Mouse (Mus musculus): ENCODE results near the gene Neo1. TPM values are rescaled to one million over a fixed set of nuclear protein-coding genes. Genes with fewer than 3 reads are reported as not detected.

The Neo1 gene
- polyA plus RNA-seq, 1 experiment from 2014 or later, result 39.4 TPM

GRCm38 (mm10) chr9:59056281-59056680, 20.0 kb upstream of the Neo1 start:
- no peak overlapping the region for H3K27ac ChIP-seq (replicated peaks)
- H3K9ac ChIP-seq, result no peak overlapping the region
- no peak overlapping the region for H3K4me2 ChIP-seq
- no peak for ATAC-seq (ENCODE audit: low read depth)
- H3K4me1 ChIP-seq (replicated peaks), result no peaks in the 10 kb centered on the region; the same call in 1 of the 2 replicates
- no peaks in the 10 kb centered on the region for H3K36me3 ChIP-seq
- no peak overlapping the region for H3K4me3 ChIP-seq
- no peaks in the 10 kb centered on the region for H3K9me3 ChIP-seq
- 78% methylated on average over 8 of the region's 8 CpGs for WGBS
- no peaks in the 10 kb centered on the region; the same call in 1 of the 2 replicates for H3K27me3 ChIP-seq

- no peak overlapping the region for H3K27ac ChIP-seq (replicated peaks)
- ATAC-seq (ENCODE audit: low read depth), result no peak
These were observed 5.6 kb upstream of the Neo1 start for GRCm38 (mm10) chr9:59041805-59042204.

GRCm38 (mm10) chr9:59036732-59037341, 596 bp upstream of the Neo1 start:
- WGBS, result under 1% methylated on average over 56 of the region's 56 CpGs
- H3K4me1 ChIP-seq (replicated peaks), result peaks cover 38% of the 10 kb centered on the region
- H3K27ac ChIP-seq (replicated peaks), result peak overlapping the region; percentile 98
- peak; percentile 51 for ATAC-seq (ENCODE audit: low read depth)
- no peaks in the 10 kb centered on the region for H3K9me3 ChIP-seq
- H3K4me2 ChIP-seq, result peak overlapping the region; percentile 76
- peak overlapping the region; percentile 90 for H3K9ac ChIP-seq
- no peaks in the 10 kb centered on the region for H3K36me3 ChIP-seq
- no peaks in the 10 kb centered on the region for H3K27me3 ChIP-seq
- peak overlapping the region; percentile 91 for H3K4me3 ChIP-seq

More at GRCm38 (mm10) chr9:59041805-59042204, 5.6 kb upstream of the Neo1 start:
- no peak overlapping the region for H3K4me3 ChIP-seq
- H3K9me3 ChIP-seq, result no peaks in the 10 kb centered on the region
- H3K4me2 ChIP-seq, result no peak overlapping the region
- H3K27me3 ChIP-seq, result no peaks in the 10 kb centered on the region
- H3K4me1 ChIP-seq (replicated peaks), result peaks cover 6% of the 10 kb centered on the region
- H3K36me3 ChIP-seq, result no peaks in the 10 kb centered on the region
- H3K9ac ChIP-seq, result no peak overlapping the region

- Histone ChIP-seq H3K9me3 (no peaks in the 10 kb centered on the region), H3K9ac (peak overlapping the region; percentile 90), H3K4me2 (peak overlapping the region; percentile 76), H3K27me3 (no peaks in the 10 kb centered on the region), H3K4me1 (replicated peaks) (peaks cover 38% of the 10 kb centered on the region), H3K36me3 (no peaks in the 10 kb centered on the region), H3K4me3 (peak overlapping the region; percentile 91), H3K27ac (replicated peaks) (peak overlapping the region; percentile 98)
- WGBS, result under 1% methylated on average over 51 of the region's 63 CpGs
- ATAC-seq (ENCODE audit: low read depth), result peak; percentile 47
These were observed 691 bp downstream of the Neo1 start for GRCm38 (mm10) chr9:59035342-59036158.

GRCm38 (mm10) chr9:59034836-59035235, 1.4 kb downstream of the Neo1 start:
- Histone ChIP-seq H3K4me2 (peak overlapping the region; percentile 76), H3K9ac (peak overlapping the region; percentile 90), H3K4me1 (replicated peaks) (peaks cover 38% of the 10 kb centered on the region), H3K36me3 (no peaks in the 10 kb centered on the region), H3K4me3 (peak overlapping the region; percentile 91), H3K27me3 (no peaks in the 10 kb centered on the region), H3K9me3 (no peaks in the 10 kb centered on the region), H3K27ac (replicated peaks) (0 out of 2 replicates have a peak overlapping the region, but pooled peaks have one; percentile 98)
- ATAC-seq (ENCODE audit: low read depth), result no peak
- 40% methylated on average over 5 of the region's 5 CpGs for WGBS

- WGBS, result 51% methylated on average over 3 of the region's 3 CpGs
- no peak overlapping the region for H3K27ac ChIP-seq (replicated peaks)
- H3K9me3 ChIP-seq, result peaks cover 5% of the 10 kb centered on the region; the same call in 1 of the 2 replicates
- 0 out of 2 replicates have a peak, but pooled peaks cover 4% of the 10 kb centered on the region for H3K36me3 ChIP-seq
- H3K4me2 ChIP-seq, result peak overlapping the region; percentile 76
- H3K9ac ChIP-seq, result no peak overlapping the region
- ATAC-seq (ENCODE audit: low read depth), result no peak
- no peaks in the 10 kb centered on the region for H3K27me3 ChIP-seq
- H3K4me1 ChIP-seq (replicated peaks), result peaks cover 38% of the 10 kb centered on the region
- H3K4me3 ChIP-seq, result peak overlapping the region; percentile 91
These were observed 2.7 kb downstream of the Neo1 start for GRCm38 (mm10) chr9:59033492-59033891.

GRCm38 (mm10) chr9:59024245-59024844, 11.9 kb downstream of the Neo1 start:
- Histone ChIP-seq H3K36me3 (0 out of 2 replicates have a peak, but pooled peaks cover 4% of the 10 kb centered on the region), H3K27ac (replicated peaks) (no peak overlapping the region), H3K4me3 (no peak overlapping the region), H3K9me3 (peaks cover 4% of the 10 kb centered on the region; the same call in 1 of the 2 replicates), H3K9ac (no peak overlapping the region), H3K27me3 (no peaks in the 10 kb centered on the region), H3K4me1 (replicated peaks) (no peaks in the 10 kb centered on the region), H3K4me2 (no peak overlapping the region)
- WGBS, result 63% methylated on average over 4 of the region's 4 CpGs
- ATAC-seq (ENCODE audit: low read depth), result no peak

GRCm38 (mm10) chr9:59016060-59016719, 20.1 kb downstream of the Neo1 start:
- 81% methylated on average over 3 of the region's 3 CpGs for WGBS
- Histone ChIP-seq H3K4me1 (replicated peaks) (0 out of 2 replicates have a peak, but pooled peaks cover 2% of the 10 kb centered on the region), H3K27me3 (no peaks in the 10 kb centered on the region), H3K36me3 (no peaks in the 10 kb centered on the region), H3K4me2 (no peak overlapping the region), H3K4me3 (no peak overlapping the region), H3K9me3 (no peaks in the 10 kb centered on the region), H3K9ac (no peak overlapping the region), H3K27ac (replicated peaks) (no peak overlapping the region)
- ATAC-seq (ENCODE audit: low read depth), result no peak

- H3K4me2 ChIP-seq, result no peak overlapping the region
- H3K36me3 ChIP-seq, result no peaks in the 10 kb centered on the region
- H3K27ac ChIP-seq (replicated peaks), result no peak overlapping the region
- H3K4me3 ChIP-seq, result no peak overlapping the region
- H3K9me3 ChIP-seq, result no peaks in the 10 kb centered on the region
- no peak overlapping the region for H3K9ac ChIP-seq
- no peak for ATAC-seq (ENCODE audit: low read depth)
- 18% methylated on average over 2 of the region's 2 CpGs for WGBS
- no peaks in the 10 kb centered on the region for H3K27me3 ChIP-seq
- H3K4me1 ChIP-seq (replicated peaks), result 0 out of 2 replicates have a peak, but pooled peaks cover 2% of the 10 kb centered on the region
These were observed 22.9 kb downstream of the Neo1 start for GRCm38 (mm10) chr9:59013365-59013764.

GRCm38 (mm10) chr9:58989255-58989928, 46.8 kb downstream of the Neo1 start:
- Histone ChIP-seq H3K27me3 (no peaks in the 10 kb centered on the region), H3K4me2 (no peak overlapping the region), H3K36me3 (peaks cover 10% of the 10 kb centered on the region), H3K4me3 (no peak overlapping the region), H3K9me3 (no peaks in the 10 kb centered on the region), H3K27ac (replicated peaks) (no peak overlapping the region), H3K4me1 (replicated peaks) (no peaks in the 10 kb centered on the region), H3K9ac (no peak overlapping the region)
- WGBS, result 87% methylated on average over 5 of the region's 5 CpGs
- no peak for ATAC-seq (ENCODE audit: low read depth)

GRCm38 (mm10) chr9:58979034-58979433, 57.2 kb downstream of the Neo1 start:
- peaks cover 7% of the 10 kb centered on the region for H3K36me3 ChIP-seq
- H3K9me3 ChIP-seq, result no peaks in the 10 kb centered on the region
- ATAC-seq (ENCODE audit: low read depth), result no peak
- H3K4me2 ChIP-seq, result no peak overlapping the region
- no peak overlapping the region for H3K4me3 ChIP-seq
- H3K27me3 ChIP-seq, result no peaks in the 10 kb centered on the region
- WGBS, result 93% methylated on average over 15 of the region's 15 CpGs
- H3K4me1 ChIP-seq (replicated peaks), result no peaks in the 10 kb centered on the region
- H3K9ac ChIP-seq, result no peak overlapping the region
- no peak overlapping the region for H3K27ac ChIP-seq (replicated peaks)
